ENCODE assay signal across 9 mouse cellular contexts in the genomic region with DNA sequence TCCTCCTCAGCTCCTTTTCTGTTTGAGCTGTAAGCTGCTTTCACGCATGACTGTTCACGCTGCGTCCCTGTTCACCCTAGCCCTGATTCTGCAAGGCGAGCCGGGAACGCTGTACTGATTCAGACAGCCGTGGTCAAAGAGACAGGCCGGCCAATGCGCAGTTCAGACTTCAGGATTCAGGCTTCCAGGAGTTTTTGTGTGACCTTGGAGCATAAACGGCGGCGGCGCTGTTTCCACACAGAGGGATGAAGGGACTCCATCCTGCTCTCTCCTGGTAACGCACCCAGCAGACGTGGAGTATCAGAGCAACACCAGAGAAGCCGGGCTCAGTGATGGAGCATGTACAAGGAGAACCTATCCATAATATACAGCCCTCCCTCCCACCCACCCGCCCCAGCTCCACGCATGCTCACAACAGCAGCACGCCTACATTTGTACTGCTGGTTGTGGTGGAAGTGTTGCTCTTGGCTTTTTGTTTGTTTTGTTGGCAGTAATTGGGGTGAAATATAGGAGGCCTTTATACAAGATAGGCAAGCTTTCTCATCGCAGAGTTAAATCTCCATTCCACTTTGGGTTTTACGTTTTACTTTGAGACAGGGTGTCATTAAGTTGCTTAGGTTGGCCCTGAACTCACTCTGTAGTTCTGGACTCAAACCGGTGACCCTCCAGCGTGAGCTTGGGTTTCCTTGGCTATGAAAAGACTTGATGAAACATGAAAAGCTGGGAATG.
DNase-seq lines count a peak whose midpoint lies in the region; ATAC-seq and TF ChIP-seq lines count a peak whose summit lies in the region.
"Had no signal": no experiment of that assay in that cellular context is flagged by ENCODE, and none has a peak within 500 bp of the region (broad histone marks: within the 10 kb centered on the region; RNA-seq: fewer than 3 reads in every experiment).

No protein-coding gene starts in this region.

- H3K27ac ChIP-seq in hindbrain, embryonic 15.5 days (replicated peaks) = 0 out of 2 replicates have a peak overlapping the region, but pooled peaks have one; percentile 16
- no peak overlapping the region for H3K27ac ChIP-seq in lung, postnatal 0 days (ENCODE audit: low read length)
- H3K27ac ChIP-seq: limb, embryonic 12.5 days had no signal

- H3K36me3 ChIP-seq in hindbrain, embryonic 15.5 days = no peaks in the 10 kb centered on the region
- H3K36me3 ChIP-seq in lung, postnatal 0 days (ENCODE audit: insufficient read depth, low read length) = no peaks in the 10 kb centered on the region
- H3K36me3 ChIP-seq: limb, embryonic 12.5 days had no signal

- no peaks in the 10 kb centered on the region for H3K27me3 ChIP-seq in hindbrain, embryonic 15.5 days
- H3K27me3 ChIP-seq in lung, postnatal 0 days (replicated peaks; ENCODE audit: insufficient read depth, low read length) = no peaks in the 10 kb centered on the region
- H3K27me3 ChIP-seq: limb, embryonic 12.5 days had no signal

- peak; percentile 58 to 77 for DNase-seq in adrenal gland, adult (ENCODE audit: inconsistent age in 2 of 2, low spot score in 1 of 2)
- no peak for DNase-seq in adrenal gland, adult 8-10 months
- DNase-seq in embryo, embryonic 11 days = peak; percentile 61
- peak; percentile 42 to 46 for DNase-seq in left cerebral cortex, adult 18-20 months (ENCODE audit: low spot score in 2 of 2)
- DNase-seq in right cerebral cortex, postnatal 10 days (ENCODE audit: low spot score in 2 of 2) = peak; percentile 67 to 71
- DNase-seq in lung, postnatal 0 days (ENCODE audit: low spot score) = no peak
- DNase-seq in MN1 (ENCODE audit: low spot score) = no peak

- no peaks in the 10 kb centered on the region for H3K9me3 ChIP-seq in hindbrain, embryonic 15.5 days
- no peaks in the 10 kb centered on the region for H3K9me3 ChIP-seq in lung, postnatal 0 days (ENCODE audit: low read length)

- no peak for TF ChIP-seq CTCF in lung, postnatal 0 days (IDR thresholded peaks at IDR 0.05)

- no peak overlapping the region for H3K9ac ChIP-seq in hindbrain, embryonic 15.5 days
- H3K9ac ChIP-seq in lung, postnatal 0 days (replicated peaks; ENCODE audit: low read depth) = no peak overlapping the region
- H3K9ac ChIP-seq: limb, embryonic 12.5 days had no signal

- no peaks in the 10 kb centered on the region for H3K4me1 ChIP-seq in hindbrain, embryonic 15.5 days (replicated peaks)
- H3K4me1 ChIP-seq in lung, postnatal 0 days (ENCODE audit: insufficient read depth, low read depth, low read length) = no peaks in the 10 kb centered on the region

- 0 out of 2 replicates have a peak, but pooled peaks have one; percentile 42 for ATAC-seq in hindbrain, embryonic 15.5 days (ENCODE audit: low FRiP score, low read depth)
- no peak for ATAC-seq in lung, postnatal 0 days

- TF ChIP-seq EP300 in lung, postnatal 0 days (IDR thresholded peaks at IDR 0.05) = no peak

- H3K4me2 ChIP-seq in hindbrain, embryonic 15.5 days = peak overlapping the region; percentile 40
- no peak overlapping the region for H3K4me2 ChIP-seq in lung, postnatal 0 days (replicated peaks; ENCODE audit: low read depth, low read length)
- H3K4me2 ChIP-seq: limb, embryonic 12.5 days had no signal

- 58% methylated on average over 23 of the region's 23 CpGs for WGBS in hindbrain, embryonic 15.5 days
- 84% methylated on average over 23 of the region's 23 CpGs for WGBS in lung, postnatal 0 days

- 0 out of 2 replicates have a peak overlapping the region, but pooled peaks have one; percentile 4 for H3K4me3 ChIP-seq in hindbrain, embryonic 15.5 days
- H3K4me3 ChIP-seq in lung, postnatal 0 days (ENCODE audit: low read depth, low read length) = no peak overlapping the region
- H3K4me3 ChIP-seq: limb, embryonic 12.5 days had no signal

Comparison
In these comparisons a context has a peak if more than half of its experiments do, and no peak if none do; other contexts are left out.
1. DNase-seq: peak in adrenal gland, adult (2 of 2), embryo, embryonic 11 days (single experiment), left cerebral cortex, adult 18-20 months (2 of 2) and right cerebral cortex, postnatal 10 days (2 of 2); none in adrenal gland, adult 8-10 months (single experiment), lung, postnatal 0 days (single experiment) and MN1 (single experiment).